Mouse (Mus musculus): ENCODE measurements around the gene Usp24. TPM values are rescaled to one million over a fixed set of nuclear protein-coding genes. Genes with fewer than 3 reads are reported as not detected.
A peak's percentile ranks its signal among the peaks of the same experiment; 100 is the strongest.

The Usp24 gene
- polyA plus RNA-seq, 1 experiment from 2014 or later = 7.3 TPM

- 87% methylated on average over 6 of the region's 6 CpGs for WGBS
- Histone ChIP-seq H3K4me1 (no peaks in the 10 kb centered on the region), H3K4me3 (no peak overlapping the region), H3K27me3 (ENCODE audit: low read depth, poor library complexity, severe bottlenecking) (no peaks in the 10 kb centered on the region), H3K27ac (no peak overlapping the region), H3K36me3 (peaks cover 38% of the 10 kb centered on the region), H3K9me3 (replicated peaks) (no peaks in the 10 kb centered on the region)
- no peak for DNase-seq (ENCODE audit: low spot score)
These were observed 127.2 kb downstream of the Usp24 start for GRCm38 (mm10) chr4:106443182-106443581.

GRCm38 (mm10) chr4:106449306-106449705, 133.3 kb downstream of the Usp24 start:
- Histone ChIP-seq H3K36me3 (no peaks in the 10 kb centered on the region), H3K9me3 (replicated peaks) (no peaks in the 10 kb centered on the region), H3K27ac (no peak overlapping the region), H3K27me3 (ENCODE audit: low read depth, poor library complexity, severe bottlenecking) (no peaks in the 10 kb centered on the region), H3K4me3 (no peak overlapping the region), H3K4me1 (no peaks in the 10 kb centered on the region)
- no peak for DNase-seq (ENCODE audit: low spot score)
- WGBS = 91% methylated on average over 8 of the region's 8 CpGs

GRCm38 (mm10) chr4:106452401-106452800, 136.4 kb downstream of the Usp24 start:
- Histone ChIP-seq H3K36me3 (no peaks in the 10 kb centered on the region), H3K9me3 (replicated peaks) (no peaks in the 10 kb centered on the region), H3K27me3 (ENCODE audit: low read depth, poor library complexity, severe bottlenecking) (no peaks in the 10 kb centered on the region), H3K4me1 (no peaks in the 10 kb centered on the region), H3K27ac (no peak overlapping the region), H3K4me3 (no peak overlapping the region)
- WGBS = 89% methylated on average over 7 of the region's 7 CpGs
- DNase-seq (ENCODE audit: low spot score) = no peak

- no peaks in the 10 kb centered on the region for H3K27me3 ChIP-seq (ENCODE audit: low read depth, poor library complexity, severe bottlenecking)
- no peaks in the 10 kb centered on the region for H3K9me3 ChIP-seq (replicated peaks)
- no peaks in the 10 kb centered on the region for H3K36me3 ChIP-seq
- no peaks in the 10 kb centered on the region for H3K4me1 ChIP-seq
- 88% methylated on average over 5 of the region's 5 CpGs for WGBS
- DNase-seq (ENCODE audit: low spot score) = no peak
- no peak overlapping the region for H3K27ac ChIP-seq
- H3K4me3 ChIP-seq = no peak overlapping the region
These were observed 137.1 kb downstream of the Usp24 start for GRCm38 (mm10) chr4:106453108-106453507.

GRCm38 (mm10) chr4:106453516-106453915, 137.5 kb downstream of the Usp24 start:
- DNase-seq (ENCODE audit: low spot score) = no peak
- WGBS = 89% methylated on average over 4 of the region's 4 CpGs
- no peaks in the 10 kb centered on the region for H3K9me3 ChIP-seq (replicated peaks)

GRCm38 (mm10) chr4:106454541-106454940, 138.5 kb downstream of the Usp24 start:
- Histone ChIP-seq H3K9me3 (replicated peaks) (no peaks in the 10 kb centered on the region), H3K4me3 (no peak overlapping the region), H3K36me3 (no peaks in the 10 kb centered on the region), H3K4me1 (no peaks in the 10 kb centered on the region), H3K27me3 (ENCODE audit: low read depth, poor library complexity, severe bottlenecking) (no peaks in the 10 kb centered on the region), H3K27ac (no peak overlapping the region)
- no peak for DNase-seq (ENCODE audit: low spot score)
- 92% methylated on average over 7 of the region's 7 CpGs for WGBS

More at GRCm38 (mm10) chr4:106453516-106453915, 137.5 kb downstream of the Usp24 start:
- no peaks in the 10 kb centered on the region for H3K27me3 ChIP-seq (ENCODE audit: low read depth, poor library complexity, severe bottlenecking)
- no peaks in the 10 kb centered on the region for H3K36me3 ChIP-seq
- H3K27ac ChIP-seq = no peak overlapping the region
- H3K4me1 ChIP-seq = no peaks in the 10 kb centered on the region
- no peak overlapping the region for H3K4me3 ChIP-seq

GRCm38 (mm10) chr4:106462016-106462415, 146.0 kb downstream of the Usp24 start:
- 73% methylated on average over 9 of the region's 9 CpGs for WGBS
- Histone ChIP-seq H3K27me3 (ENCODE audit: low read depth, poor library complexity, severe bottlenecking) (peaks cover 53% of the 10 kb centered on the region), H3K4me1 (peaks cover 20% of the 10 kb centered on the region), H3K36me3 (no peaks in the 10 kb centered on the region), H3K27ac (no peak overlapping the region), H3K9me3 (replicated peaks) (no peaks in the 10 kb centered on the region), H3K4me3 (no peak overlapping the region)
- no peak for DNase-seq (ENCODE audit: low spot score)

- no peak for DNase-seq (ENCODE audit: low spot score)
- Histone ChIP-seq H3K4me3 (no peak overlapping the region), H3K9me3 (replicated peaks) (no peaks in the 10 kb centered on the region), H3K27ac (no peak overlapping the region), H3K36me3 (no peaks in the 10 kb centered on the region), H3K4me1 (peaks cover 20% of the 10 kb centered on the region), H3K27me3 (ENCODE audit: low read depth, poor library complexity, severe bottlenecking) (peaks cover 53% of the 10 kb centered on the region)
- 76% methylated on average over 5 of the region's 5 CpGs for WGBS
These were observed 146.5 kb downstream of the Usp24 start for GRCm38 (mm10) chr4:106462524-106462923.

GRCm38 (mm10) chr4:106463174-106463801, 147.3 kb downstream of the Usp24 start:
- 31% methylated on average over 21 of the region's 21 CpGs for WGBS
- Histone ChIP-seq H3K36me3 (no peaks in the 10 kb centered on the region), H3K27ac (peak overlapping the region; percentile 32; the same call in 1 of the 2 replicates)

GRCm38 (mm10) chr4:106467420-106468110, 151.6 kb downstream of the Usp24 start:
- WGBS = 90% methylated on average over 13 of the region's 13 CpGs
- Histone ChIP-seq H3K27ac (no peak overlapping the region), H3K9me3 (replicated peaks) (no peaks in the 10 kb centered on the region), H3K4me1 (peaks cover 20% of the 10 kb centered on the region), H3K4me3 (no peak overlapping the region), H3K36me3 (no peaks in the 10 kb centered on the region), H3K27me3 (ENCODE audit: low read depth, poor library complexity, severe bottlenecking) (peaks cover 30% of the 10 kb centered on the region)
- DNase-seq (ENCODE audit: low spot score) = no peak

More at GRCm38 (mm10) chr4:106463174-106463801, 147.3 kb downstream of the Usp24 start:
- peaks cover 53% of the 10 kb centered on the region for H3K27me3 ChIP-seq (ENCODE audit: low read depth, poor library complexity, severe bottlenecking)
- H3K9me3 ChIP-seq (replicated peaks) = no peaks in the 10 kb centered on the region
- peaks cover 20% of the 10 kb centered on the region for H3K4me1 ChIP-seq
- peak overlapping the region; percentile 51 for H3K4me3 ChIP-seq
- DNase-seq (ENCODE audit: low spot score) = peak; percentile 35

- no peaks in the 10 kb centered on the region for H3K36me3 ChIP-seq
- H3K27me3 ChIP-seq (ENCODE audit: low read depth, poor library complexity, severe bottlenecking) = no peaks in the 10 kb centered on the region
- WGBS = 74% methylated on average over 5 of the region's 5 CpGs
- no peak overlapping the region for H3K27ac ChIP-seq
- no peak for DNase-seq (ENCODE audit: low spot score)
- H3K4me1 ChIP-seq = no peaks in the 10 kb centered on the region
- H3K9me3 ChIP-seq (replicated peaks) = no peaks in the 10 kb centered on the region
- H3K4me3 ChIP-seq = no peak overlapping the region
These were observed 154.9 kb downstream of the Usp24 start for GRCm38 (mm10) chr4:106470921-106471320.

GRCm38 (mm10) chr4:106472335-106472734, 156.3 kb downstream of the Usp24 start:
- WGBS = 14% methylated on average over 3 of the region's 3 CpGs
- Histone ChIP-seq H3K27ac (no peak overlapping the region), H3K36me3 (no peaks in the 10 kb centered on the region), H3K27me3 (ENCODE audit: low read depth, poor library complexity, severe bottlenecking) (no peaks in the 10 kb centered on the region), H3K9me3 (replicated peaks) (no peaks in the 10 kb centered on the region), H3K4me3 (no peak overlapping the region), H3K4me1 (no peaks in the 10 kb centered on the region)
- peak; percentile 63 for DNase-seq (ENCODE audit: low spot score)

GRCm38 (mm10) chr4:106474241-106474640, 158.2 kb downstream of the Usp24 start:
- H3K9me3 ChIP-seq (replicated peaks) = no peaks in the 10 kb centered on the region
- peak; percentile 77 for DNase-seq (ENCODE audit: low spot score)
- no peak overlapping the region for H3K27ac ChIP-seq
- H3K36me3 ChIP-seq = no peaks in the 10 kb centered on the region
- no peaks in the 10 kb centered on the region for H3K4me1 ChIP-seq
- 9% methylated on average over 6 of the region's 6 CpGs for WGBS
- H3K27me3 ChIP-seq (ENCODE audit: low read depth, poor library complexity, severe bottlenecking) = no peaks in the 10 kb centered on the region
- no peak overlapping the region for H3K4me3 ChIP-seq
